Mouse (Mus musculus) right cerebral cortex, postnatal 36 days (tissue): ENCODE measurements around the gene Gm13128.
"Not testable (repeated sequence)": the region's sequence is repeated elsewhere in the genome, so short reads cannot be mapped to it uniquely, and the experiment has no call there.

Source experiments
- DNase-seq, 2 experiments: peaks; one replicate each; pipeline ENCODE4 v3.0.0; 2022; ENCODE audit warnings: low spot score in 2 of 2, mixed read lengths in 1 of 2

Gene Gm13128

DNA sequence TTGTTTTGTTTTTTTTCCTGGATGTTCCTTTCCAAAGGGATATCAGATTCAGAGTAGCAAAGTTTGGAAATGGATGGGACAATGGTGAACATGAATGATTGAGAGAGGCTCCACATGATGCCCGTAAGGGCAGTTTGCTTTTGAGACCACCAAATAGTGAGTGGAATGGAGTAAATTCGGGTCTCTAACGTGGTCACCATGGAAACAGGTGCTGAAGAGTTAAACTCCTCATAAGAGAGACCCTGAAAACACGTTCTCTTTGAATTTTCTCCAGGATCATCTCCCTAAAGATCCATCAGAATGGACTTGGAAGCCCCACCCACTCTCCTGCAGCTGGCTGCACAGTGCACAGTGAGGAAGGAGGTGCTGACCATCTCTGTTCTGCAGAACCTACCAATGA is at the start of gene Gm13128:
Gene Gm13128 (plus strand): TSS at position 301 of the 400 bp plus-strand sequence.
- DNase-seq, result not testable (repeated sequence)

GRCm38 (mm10) chr4:144280388-144280787 is 49.7 kb upstream of the Gm13128 start, which contains the start of gene Pramel5:
TSS of gene Pramel5 (minus strand) at chr4:144280488.
- DNase-seq, result not testable (repeated sequence)

GRCm38 (mm10) chr4:144299414-144299813 is 30.6 kb upstream of the Gm13128 start:
- not testable (repeated sequence) for DNase-seq

- not testable (repeated sequence) for DNase-seq
Observed at GRCm38 (mm10) chr4:144312666-144313460, 17.2 kb upstream of the Gm13128 start.

DNA sequence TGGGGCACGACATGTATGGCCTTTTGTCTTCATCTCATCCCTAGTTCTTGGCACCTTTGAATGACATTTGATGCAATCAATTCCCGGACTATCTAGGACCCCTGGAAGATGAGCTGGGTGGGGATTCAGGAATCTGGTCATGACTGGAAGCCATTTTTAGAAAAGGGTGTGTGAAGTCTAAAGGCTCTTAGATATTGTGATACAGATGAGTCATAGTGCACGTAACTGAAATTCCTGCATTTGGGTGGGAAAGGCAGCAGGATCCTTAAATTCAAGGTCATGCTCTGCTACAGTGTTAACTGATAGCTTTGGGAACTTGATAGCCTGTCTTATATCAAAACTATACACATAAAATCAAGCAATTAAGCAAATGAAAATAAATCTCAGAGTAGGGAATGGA is 5.8 kb downstream of the Gm13128 start:
- not testable (repeated sequence) for DNase-seq

DNA sequence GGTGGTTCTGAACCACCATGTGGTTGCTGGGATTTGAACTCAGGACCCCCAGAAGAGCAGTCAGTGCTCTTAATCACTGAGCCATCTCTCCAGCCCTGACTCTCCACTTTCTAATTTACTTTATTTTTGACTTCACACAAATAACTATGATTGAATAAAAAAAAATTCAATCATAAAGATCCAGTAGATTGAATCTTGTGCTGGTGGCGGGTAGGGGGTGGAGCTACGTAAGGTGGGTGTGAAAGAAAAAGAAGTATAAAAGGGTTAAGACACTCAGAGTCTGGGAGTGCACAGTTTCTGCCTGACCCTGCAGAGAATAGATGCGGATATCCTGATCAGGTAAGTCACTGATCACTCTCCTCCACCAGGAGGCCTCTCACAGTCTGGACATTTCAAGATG is 27.6 kb downstream of the Gm13128 start, which contains the start of gene Gm13119:
Gene Gm13119 (plus strand): TSS at position 301 of the 400 bp plus-strand sequence.
- DNase-seq, result not testable (repeated sequence)

GRCm38 (mm10) chr4:144377911-144378310 is 47.9 kb downstream of the Gm13128 start, which contains the start of gene Pramef20:
TSS of gene Pramef20 (minus strand) at chr4:144377933.
- DNase-seq, result no peak
